Mouse (Mus musculus) cerebellum, adult 11-12 months (tissue): ENCODE measurements around the gene Nectin3.

Source experiments
- DNase-seq: peaks from one replicate; pipeline ENCODE4 v3.0.0; 2022

Nectin3 gene

DNA sequence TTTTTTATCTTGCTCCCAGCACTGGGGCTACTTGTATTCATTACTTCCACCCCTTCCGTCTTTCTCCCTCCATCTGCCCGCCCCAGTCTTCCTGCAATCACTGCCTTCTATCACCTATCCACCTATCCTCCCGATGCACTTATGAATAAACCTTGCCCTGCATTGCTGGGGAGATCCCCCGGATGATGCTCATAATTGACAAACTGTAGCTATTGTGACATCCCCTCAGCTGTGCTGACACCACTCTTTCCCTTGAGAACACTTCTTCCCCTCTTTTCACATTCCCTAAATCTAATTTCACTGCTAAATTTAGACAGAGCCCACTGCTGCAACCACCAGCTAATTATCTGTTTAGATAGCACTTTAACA lies at the start of gene Nectin3:
TSS of gene Nectin3 (minus strand) at position 105 of the 369 bp plus-strand sequence.
- no peak for DNase-seq

DNA sequence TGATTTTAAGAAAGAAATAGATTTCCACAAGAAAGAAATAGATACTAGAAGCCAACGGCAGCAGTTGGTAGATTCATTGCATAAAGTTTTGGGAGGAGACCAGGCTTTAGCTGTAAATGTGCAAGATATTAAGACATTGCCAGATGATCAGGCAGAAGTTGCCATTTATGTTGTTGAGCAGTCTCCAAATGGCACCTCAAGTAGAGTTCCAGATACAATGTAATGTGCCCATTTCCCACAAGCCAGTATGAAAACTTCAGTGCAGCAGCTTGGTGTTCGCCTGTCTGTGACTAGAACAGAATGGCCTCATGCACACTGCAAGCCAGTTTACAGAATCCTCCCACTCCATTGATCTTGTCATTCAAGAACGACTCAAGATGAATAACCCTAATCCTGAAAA lies 39.8 kb upstream of the Nectin3 start:
- no peak for DNase-seq

GRCm38 (mm10) chr16:46532465-46533254 lies 34.3 kb upstream of the Nectin3 start:
- no peak for DNase-seq

DNA sequence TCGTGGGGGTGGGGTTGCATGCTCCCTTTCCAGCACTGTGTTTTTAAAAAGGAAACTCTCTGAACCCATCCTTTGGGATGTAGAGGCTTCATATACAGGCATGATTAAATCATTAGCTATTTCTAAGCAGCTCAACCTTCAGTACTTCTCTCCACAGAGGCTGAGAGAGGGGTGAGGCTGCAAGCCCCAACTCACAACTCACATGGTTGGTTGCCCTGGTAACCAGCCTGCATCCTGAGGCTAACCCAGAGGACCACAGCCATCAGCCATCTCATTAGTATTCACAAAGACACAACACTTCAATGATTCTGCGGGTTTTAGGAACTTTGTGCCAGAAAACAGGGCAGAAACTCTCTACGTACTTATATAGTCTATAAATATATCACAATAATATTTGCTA lies 32.7 kb upstream of the Nectin3 start:
- DNase-seq, result no peak

- DNase-seq, result no peak
Measured at GRCm38 (mm10) chr16:46520885-46521417, 22.6 kb upstream of the Nectin3 start.

DNA sequence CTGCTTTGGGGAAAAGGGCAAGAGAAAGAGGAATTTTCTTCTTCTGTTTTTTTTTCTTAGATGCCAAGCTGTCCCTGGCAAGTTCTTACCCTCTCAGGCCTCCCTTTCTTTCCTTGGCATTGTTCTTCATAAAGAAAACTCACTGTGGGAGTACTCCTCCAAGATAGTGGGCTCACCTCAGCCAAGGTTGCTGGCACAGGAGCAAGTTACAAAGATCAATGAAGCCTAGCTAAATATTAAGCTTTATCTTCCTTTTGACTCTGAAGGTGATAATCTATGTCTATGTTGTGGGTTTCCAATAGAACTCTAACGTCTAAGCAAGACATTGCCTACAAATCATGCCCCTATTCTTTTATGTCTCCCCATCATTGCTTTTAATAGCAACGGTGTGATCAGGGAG lies 21.3 kb upstream of the Nectin3 start:
- DNase-seq, result no peak

- DNase-seq, result no peak
Measured at GRCm38 (mm10) chr16:46507944-46508333, 9.6 kb upstream of the Nectin3 start.

DNA sequence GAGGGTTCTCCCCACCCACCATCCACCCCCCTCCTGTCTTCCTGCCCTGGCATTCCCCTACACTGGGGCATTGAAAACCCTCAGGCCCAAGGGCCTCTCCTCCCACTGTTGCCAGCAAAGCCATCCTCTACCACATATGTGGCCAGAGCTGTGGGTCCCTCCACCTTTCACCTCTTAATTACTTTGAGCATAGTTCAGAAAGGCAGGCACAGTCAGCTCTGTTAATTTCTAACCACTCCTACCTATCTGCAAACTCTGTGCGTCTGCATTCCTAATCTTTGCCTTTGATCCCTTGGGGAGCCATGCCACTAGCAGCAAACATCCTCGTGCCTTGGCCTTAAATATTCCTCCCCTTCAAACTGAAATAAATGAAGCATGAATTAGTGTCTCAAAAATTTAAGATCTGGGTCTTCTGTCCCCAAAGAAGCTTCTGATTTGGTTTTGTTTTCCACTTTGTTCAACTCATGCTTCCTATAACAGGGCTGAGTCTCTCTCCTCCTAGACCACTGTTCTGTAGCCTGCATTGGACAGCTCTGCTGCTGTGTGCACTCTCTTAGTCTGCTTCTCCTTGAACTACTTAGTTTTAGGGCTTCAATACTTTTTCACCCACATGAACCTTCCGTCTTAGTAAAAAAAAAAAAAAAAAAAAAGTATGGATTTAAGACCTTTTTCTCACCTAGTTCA lies 9.1 kb upstream of the Nectin3 start:
- no peak for DNase-seq

- no peak for DNase-seq
Measured at GRCm38 (mm10) chr16:46504006-46504405, 5.7 kb upstream of the Nectin3 start.

- DNase-seq, result no peak
Measured at GRCm38 (mm10) chr16:46502311-46502710, 4.0 kb upstream of the Nectin3 start.

DNA sequence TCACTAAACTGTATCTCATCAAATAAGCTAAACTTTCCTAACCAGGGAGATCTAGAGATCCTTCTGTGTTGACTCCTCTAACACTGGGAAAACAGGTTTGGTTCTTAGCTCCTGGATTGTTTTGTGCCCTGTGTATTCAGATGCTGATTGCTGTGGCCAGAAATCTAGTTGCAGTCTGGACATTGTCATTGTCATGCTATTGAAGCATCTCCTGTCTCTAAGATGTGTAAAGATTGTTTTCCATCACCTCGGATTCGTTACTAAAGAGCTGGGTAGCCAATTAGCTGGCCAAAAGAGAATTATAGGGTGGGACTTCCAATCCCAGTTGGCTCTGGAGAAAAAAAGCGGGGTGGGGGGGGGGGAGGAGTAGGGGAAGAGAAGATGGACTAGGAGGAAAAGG lies 2.4 kb upstream of the Nectin3 start:
- no peak for DNase-seq

DNA sequence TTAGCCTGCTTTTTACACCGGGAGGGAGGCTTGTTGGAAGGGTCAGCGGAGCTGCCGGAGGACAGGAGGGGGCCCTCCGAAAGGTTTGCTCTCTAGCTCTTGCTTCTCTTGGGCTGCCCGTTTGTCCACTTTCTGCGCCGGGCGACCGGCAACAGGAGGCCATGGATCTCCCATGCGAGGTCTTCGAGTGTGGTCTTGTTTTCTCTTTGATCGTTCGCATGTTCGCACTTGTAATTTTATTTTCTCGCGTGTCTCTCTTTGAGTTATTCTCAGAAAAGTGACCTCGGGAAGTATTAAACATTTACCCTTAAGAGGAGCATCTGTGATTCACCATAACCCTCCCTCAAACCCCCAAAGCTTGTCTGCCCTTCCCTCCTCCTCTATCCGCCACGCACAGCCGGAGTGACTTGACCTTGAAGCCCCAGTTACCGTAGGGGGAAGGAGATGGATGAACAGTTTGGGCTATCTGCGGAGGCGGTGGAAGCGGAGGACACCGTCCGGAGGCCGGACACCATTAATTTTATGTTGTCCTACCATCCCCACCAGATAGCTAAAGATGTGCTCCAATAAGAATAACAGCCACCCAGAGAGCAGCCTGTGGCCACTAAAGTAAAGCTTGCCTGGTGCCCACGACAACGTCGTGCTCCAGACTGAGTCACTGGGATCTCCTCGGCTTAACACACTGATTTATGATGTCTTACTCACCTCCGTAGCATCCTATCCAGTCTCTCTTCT lies 472 bp downstream of the Nectin3 start:
- DNase-seq, result peak; percentile 50

DNA sequence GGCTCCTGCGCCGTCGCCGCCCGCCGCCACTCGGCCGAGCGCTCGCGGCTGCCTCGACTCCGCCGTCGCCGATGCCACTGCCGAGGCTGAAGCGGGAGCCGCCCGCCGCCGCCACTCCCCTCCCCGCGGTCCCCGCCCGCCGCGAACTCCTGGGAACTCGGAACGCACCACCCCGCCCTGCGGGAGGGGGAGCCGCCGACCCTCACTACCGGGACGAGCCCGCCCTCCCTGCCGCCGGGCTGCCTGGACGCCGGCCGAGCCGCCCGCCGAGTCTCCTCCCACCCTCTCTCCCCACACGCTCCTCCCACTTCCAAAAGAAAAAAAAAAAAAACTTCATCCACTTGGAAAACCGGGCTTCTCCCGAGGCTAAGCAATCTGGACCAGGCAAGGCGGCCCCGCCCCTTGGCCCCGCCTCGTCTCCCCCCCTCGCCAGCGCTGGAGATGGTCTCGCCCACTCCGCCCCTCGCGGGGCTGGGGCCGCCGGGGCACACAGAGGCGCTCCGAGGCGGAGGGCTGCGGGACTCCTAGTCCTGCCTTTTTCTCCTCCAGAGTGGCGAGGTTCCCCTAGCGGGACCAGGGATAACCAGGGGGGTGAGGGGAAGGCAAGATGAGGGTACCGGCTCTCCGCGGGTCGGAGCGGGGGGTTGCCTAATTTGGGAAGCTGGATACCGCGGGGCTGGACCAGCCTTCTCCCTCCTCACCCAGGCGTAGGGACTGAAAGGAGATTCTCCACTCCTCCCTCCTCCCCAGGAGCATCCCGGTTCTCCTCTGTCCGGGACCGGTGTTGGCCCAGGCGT lies 1.2 kb downstream of the Nectin3 start:
- peak; percentile 93 for DNase-seq

DNA sequence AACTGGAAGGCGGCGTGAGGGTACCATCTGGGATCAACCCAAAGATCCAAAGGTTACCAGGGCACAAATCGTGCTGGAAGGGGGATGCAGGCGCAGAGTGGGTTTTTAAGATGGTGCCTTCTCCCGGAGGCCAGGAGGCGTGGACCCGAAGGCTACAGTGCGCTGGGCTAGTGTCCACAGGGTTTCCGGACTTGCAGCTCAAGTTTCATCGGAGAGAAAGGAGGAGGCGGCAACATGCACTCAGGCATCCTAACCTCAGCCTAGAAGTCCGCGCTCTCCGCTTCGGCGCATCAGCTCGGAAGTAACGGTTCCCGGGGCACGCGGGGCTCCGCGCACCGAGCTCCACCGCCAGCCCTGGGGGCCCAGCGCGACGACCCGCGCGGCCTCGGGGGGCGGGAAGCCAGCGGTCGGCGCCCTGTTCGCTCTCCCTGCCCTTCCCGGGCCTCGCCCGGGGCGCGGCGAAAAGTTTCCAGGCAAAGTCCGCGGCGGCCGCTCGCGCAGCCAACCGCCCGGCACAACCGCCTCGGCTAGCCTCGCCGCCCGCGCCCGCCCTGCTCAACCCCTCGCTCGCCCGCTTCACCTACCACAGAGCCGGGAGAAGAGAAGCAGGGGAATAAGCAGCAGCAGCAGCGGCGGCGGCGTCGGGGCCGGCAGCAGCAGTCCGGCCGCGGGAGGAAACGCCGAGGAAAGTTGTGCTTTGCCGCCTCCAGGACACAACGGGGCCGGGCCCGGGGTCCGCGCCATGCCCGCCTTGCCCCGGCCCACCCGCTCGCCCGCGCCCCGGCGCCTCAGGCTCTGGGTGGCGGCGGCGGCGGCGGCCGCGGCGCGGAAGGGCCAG lies 2.1 kb downstream of the Nectin3 start:
- DNase-seq, result peak; percentile 48

- DNase-seq, result no peak
Measured at GRCm38 (mm10) chr16:46495201-46495600, 3.1 kb downstream of the Nectin3 start.

- peak; percentile 39 for DNase-seq
Measured at GRCm38 (mm10) chr16:46487436-46488097, 10.8 kb downstream of the Nectin3 start.

DNA sequence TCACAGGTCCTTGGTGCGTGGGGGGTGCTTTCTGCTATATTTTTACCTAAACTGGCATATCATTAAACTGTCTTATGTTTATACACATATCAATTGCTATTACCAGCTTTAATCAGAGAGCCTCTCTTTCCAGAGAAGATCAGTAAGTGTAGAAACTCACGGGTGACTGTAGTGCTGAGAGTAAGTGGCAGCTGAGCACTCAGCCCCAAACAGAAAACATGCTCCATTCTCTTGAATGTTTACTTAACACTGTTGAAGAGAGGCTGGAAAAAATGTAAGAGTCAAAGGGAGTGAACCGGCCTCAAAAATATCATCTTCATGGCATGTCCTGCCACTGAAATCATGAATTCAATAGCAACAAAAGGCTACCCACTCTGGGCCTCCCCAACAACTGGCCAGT lies 21.0 kb downstream of the Nectin3 start:
- DNase-seq, result no peak

GRCm38 (mm10) chr16:46451421-46451820 lies 46.9 kb downstream of the Nectin3 start:
- DNase-seq, result no peak

DNA sequence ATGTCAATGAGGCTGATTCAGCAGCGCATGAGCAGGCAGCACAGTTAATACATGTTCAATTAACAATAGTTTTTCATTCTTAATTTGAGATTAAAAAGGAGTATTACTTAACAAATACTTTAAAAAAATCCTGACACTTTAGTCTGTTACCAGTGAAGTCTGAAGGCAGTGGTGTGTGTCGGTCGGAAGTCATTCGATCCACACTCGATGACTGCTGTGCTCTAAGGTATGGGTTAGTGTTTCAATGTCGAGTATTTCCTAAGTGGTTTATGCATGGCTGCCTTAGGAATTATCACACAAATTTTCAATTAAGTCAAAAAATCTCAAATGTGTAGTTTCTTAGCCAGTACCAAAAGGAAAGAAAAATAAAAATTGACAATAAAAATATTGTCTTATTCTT lies 49.3 kb downstream of the Nectin3 start:
- no peak for DNase-seq

- no peak for DNase-seq
Measured at GRCm38 (mm10) chr16:46431317-46431716, 67.0 kb downstream of the Nectin3 start.

DNA sequence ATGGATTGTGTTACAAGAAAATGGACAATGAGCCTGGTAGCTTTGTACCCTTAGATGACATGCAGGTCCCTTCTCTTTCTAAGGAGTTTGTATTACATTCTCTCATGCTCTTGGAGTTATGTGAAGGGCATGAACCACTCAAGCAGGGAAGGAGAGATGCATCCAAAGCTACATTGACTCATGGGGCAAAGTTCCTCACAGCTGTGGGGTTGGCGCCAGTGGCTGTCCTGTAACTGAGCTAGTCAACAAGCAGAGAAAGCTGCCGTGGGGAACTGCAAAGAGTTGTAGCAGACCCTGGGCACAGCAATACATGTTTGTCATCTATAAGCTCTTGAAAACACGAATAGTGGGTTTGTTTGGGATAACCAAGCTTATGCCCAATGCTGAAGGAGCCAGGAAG lies 82.1 kb downstream of the Nectin3 start:
- DNase-seq, result no peak
